Mouse (Mus musculus) frontal cortex, adult (tissue): ENCODE measurements at regions not wholly inside any gene's neighbourhood (a gene's known extent, or its start where the extent isn't known, plus 50 kb on each side); places are given as distances from the start of the nearest gene placed in this dataset.

Source experiments
- ATAC-seq: cut with Nextera tagmentation; 2 replicates; pipeline ENCODE4 v1.9.2; 2017; ENCODE audit warnings: mild to moderate bottlenecking, moderate library complexity, mixed read lengths; ENCODE audit not compliant: low TSS enrichment

DNA sequence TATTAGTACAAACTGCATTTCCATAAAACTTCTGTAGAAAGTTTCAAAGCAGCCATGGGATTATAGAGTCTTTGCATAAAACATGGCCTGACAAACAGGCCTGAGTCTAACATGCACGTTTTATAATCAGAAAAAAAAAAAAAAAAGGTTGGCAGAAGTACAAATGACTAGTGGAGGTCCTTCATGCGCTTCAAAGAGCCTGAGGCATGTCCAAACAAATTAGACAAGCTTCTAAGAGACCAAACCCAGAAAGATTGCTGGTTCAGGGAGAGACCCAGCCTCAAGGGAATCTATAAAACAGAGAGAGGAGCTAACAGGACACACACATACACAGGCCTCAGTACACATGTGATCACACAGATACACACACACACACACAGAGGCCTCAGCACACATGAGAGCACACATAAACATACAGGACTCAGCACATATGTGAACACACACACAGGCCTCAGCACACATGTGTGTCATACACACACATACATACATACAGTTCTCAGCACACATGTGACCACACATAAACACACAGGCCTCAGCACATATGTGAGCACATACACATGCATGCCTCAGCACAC, 57.0 kb upstream of the Gnaq start:
- ATAC-seq = no peak

DNA sequence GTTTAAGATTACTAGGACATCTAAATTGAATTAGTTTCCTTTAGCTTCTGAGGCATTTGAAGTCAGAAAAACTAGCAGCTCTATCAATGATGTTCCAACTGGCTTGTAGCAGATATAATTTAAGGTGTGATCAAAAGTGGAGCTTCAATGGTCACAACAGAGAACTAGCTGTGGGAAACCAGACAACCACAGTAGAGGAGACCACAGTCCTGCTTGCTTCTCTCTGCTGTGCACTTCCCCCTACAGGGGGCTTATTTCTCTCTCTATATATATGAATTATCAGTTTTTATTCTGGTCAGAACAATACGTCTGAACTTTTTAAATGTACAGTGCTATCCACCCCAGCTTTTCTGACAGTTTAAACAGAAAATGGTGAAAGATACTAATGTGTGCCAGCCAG, 57.6 kb upstream of the Gnaq start:
- no peak for ATAC-seq

DNA sequence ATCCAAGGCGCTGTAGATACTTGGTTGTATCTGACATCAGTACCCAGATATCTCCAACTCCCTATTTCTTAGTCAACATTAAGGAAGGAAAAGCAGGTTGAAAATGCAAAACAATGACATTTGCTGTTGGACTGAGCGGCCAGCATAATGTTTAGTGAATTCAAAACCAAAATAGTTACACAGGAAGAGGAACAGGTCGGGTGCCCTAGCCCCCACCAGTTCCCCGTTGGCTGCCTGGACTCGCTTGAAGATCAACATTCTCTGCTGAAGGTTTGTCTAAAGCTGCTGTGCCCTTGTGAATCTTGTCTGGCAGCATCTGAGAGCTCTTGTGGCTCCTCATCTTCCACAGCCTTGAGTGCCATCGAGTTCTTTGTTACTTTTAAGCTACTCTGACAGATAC, 65.3 kb upstream of the Gnaq start:
- ATAC-seq = no peak

DNA sequence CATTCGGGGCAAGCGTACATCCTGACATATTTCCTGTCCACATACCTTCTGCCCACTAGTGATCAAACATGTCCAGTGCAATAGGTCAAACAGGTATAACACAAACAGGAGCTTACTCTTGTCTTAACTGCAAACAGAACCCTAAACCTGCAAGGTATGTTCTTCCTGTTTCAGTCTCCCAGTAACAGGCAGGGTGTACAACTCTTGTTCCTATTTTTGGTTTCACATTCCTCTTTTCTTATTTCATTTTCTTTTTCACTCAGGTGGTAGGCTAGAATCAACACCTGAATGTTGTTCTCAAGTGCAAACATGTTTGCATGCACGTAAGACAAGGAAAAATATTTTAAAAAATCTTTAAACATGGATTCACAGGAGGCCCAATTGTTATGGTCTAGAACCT, 67.7 kb upstream of the Gnaq start:
- no peak for ATAC-seq

DNA sequence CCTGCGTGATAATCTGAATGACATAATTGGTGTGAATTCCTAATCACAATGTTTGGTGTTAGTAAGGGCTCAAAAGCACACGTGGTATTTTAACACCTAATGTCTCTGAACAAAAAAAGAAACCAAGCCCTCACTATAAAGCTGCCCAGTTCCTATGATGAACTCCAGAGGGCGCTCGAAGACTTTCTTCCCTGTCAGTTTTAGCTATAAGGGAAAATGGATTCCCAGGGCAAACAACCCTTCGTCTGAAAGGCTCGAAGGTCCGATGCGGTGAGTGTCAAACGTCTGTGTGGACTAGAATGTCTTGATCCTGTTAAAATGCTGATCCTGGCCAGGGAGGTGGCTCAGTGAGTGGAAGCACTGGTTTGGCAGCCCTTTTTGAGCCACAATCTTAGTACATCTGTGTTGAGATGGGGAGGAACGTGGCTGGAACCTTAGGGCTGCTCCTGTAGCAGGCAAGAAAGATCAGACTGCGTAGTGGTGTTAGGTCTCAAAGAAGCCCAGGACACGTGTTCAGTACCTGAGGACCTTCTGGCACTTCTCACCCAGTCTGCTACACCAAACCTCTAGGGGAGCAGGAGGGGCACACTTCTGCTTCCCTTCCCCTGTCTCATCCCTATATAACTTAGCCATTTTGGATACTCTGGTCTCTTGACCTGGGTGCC, 68.6 kb upstream of the Gnaq start:
- peak; percentile 94 for ATAC-seq

DNA sequence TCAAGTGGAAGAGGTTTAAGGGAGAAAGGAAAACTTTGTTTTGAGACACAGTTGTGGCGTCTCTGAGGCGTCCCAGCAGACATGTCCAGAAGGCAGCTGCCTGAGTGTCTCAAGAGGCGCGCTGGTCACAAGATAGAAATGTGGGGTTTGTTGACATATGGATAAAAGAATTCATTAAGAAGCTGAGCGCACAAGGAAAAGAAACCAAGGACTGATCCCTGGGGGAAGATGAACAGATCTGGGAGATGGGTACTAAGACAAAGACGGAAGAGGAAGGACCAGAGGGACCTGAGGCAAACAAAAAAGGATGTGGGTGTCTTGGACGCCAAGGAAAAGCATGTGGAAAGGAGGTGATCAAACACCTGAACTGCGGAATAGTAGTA, 69.1 kb upstream of the Gnaq start:
- peak; percentile 53 for ATAC-seq

DNA sequence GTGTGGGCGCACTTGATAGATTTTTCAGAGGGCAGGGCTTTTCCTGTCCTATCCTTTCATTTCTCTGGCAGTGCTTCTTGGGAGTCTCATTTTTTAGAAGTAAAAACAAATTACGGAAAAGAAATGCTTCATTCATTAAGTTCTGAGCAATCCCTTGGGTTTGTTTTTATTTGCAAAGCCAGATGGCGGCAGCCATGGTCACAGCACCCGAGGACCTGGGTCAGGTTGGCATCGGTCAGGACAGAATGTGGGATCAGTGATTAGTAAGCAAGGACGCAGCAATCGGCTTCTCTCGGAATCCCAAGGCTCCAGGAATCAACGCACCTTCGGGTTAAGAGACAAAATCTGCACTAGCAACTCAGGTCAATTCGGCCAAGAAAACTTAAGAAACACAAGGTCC, 70.8 kb upstream of the Gnaq start:
- no peak for ATAC-seq

DNA sequence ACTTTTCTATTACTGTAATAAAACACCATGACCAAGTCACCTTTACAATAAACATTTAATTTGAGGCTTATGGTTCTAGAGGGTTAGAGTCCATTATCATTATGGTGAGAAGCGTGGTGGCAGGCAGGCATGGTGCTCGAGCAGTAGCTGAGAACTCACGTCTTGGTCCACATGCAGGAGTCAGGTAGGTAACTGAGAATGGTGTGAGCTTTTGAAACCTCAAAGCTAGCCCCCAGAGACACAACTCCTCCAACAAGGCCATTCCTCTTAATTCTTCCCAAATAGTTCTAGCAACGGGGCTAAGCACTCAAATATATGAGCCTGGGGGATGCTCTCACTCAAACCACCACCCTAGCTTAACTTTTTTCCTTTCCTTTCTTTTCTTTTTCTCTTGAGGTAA, 73.6 kb upstream of the Gnaq start:
- no peak for ATAC-seq

DNA sequence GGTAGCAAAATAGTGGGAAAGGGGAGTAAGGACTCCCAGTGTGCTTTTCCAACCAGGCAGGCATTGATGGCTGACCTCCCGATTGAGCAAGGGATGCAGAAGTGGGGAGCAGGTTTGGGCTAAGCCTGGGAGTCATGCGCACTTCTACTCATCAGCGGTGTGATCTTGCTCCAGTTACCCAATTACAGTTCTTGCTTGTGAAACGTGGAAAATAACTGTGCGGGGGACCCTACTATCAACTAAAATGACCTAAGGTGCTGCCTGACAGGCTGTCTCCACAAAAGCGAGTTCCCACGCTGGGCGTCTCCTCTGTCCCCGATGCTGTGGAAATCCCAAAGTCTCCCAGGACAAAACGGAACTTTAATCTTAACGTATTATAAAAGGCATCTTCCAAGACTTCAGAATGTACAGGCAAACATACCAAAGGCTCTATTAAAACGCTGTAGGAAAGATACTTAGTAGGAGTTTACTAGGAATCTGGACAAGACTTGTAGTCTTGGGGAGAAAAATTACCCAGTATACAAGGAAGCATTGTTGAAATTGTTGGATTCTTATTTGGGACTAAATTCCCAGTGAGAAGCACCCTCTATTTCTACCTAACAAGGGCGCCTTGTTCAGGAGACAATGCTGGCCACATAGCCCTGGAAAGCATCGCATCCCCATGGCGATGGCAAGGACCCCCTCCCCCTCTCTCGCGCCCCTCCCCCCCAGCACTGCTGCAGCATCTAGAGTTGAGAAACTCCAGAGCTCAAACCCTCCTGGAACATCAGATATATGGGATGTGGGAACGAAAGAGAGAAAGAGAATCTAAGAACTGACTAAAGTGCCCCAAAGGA, 65.6 kb upstream of the Cep78 start:
- peak; percentile 93 for ATAC-seq

DNA sequence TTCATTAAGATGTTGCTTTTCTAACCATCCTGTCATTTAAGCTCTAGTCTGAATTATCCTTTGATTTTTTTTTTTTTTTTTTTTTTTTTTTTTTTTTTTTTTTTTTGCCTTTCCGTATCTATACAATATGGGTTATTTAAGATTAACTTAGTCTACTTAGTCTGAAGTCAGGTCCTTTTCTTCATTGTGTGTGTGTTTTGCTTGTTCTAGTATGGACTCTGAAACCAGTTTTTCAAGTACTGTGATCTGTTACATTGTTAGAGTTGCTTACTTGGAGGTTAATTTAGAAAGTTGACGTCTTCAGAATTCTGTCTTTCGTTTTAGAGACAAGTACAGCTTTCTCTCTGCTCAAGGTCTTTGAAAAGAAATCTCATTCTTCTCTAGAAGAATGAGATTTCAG, 64.9 kb upstream of the Cep78 start:
- ATAC-seq = peak; percentile 21; the same call in 1 of the 2 replicates

DNA sequence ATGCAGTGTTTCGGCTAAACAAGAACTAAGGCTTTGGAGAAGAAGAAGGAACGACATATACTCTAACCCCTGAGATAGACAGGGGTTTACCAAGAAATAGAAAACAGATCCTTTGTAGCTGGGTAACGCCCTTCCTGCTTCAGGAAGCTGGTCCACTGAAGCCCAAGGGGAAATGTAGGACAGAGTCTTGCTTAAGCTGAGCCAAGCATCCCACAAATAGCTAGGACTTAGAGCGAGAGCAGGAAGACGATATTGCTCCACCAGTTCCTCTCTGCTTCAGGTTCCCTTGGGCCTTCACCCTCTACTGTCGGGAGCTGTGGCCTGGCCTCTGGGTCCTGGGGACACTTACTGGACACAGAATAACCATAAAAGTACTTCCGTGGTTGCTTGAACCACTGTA, 62.2 kb upstream of the Cep78 start:
- no peak for ATAC-seq

DNA sequence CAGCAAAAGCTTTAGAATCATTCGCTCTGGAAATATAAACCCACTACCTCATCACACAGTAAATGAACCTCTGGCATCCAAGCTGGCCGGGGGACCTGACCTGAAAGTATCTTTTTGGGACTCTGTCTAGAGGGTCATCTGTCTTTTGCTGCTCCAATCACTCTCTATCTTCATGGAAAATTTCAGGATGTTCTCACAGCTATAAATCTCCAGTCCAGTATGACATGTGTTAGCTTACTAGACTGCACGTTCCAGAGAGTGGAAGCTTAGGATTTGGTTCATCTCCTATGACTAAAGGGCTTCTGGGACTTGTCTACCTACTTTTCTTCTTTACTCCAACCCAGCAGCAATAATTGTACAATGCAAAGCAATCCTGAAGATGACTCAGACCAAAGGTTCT, 60.5 kb upstream of the Cep78 start:
- no peak for ATAC-seq

DNA sequence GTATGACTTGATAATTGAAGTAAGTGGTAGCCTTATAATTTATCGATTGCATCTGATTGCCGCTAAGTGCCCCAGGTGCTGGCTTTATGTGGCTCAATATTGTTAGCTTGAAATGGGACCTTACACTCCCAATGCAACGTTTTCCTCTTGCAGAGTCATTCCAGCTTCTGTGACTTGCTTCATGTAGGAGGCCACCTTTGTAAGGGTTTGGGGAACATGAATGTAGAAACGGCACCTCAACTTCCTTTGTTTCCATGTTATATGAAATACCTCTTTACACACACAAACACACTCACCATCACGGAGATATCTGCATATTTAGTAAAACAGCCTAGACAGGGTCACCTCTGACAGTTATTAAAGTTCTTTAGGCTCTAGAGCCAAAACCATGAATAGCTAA, 59.4 kb upstream of the Cep78 start:
- no peak for ATAC-seq

DNA sequence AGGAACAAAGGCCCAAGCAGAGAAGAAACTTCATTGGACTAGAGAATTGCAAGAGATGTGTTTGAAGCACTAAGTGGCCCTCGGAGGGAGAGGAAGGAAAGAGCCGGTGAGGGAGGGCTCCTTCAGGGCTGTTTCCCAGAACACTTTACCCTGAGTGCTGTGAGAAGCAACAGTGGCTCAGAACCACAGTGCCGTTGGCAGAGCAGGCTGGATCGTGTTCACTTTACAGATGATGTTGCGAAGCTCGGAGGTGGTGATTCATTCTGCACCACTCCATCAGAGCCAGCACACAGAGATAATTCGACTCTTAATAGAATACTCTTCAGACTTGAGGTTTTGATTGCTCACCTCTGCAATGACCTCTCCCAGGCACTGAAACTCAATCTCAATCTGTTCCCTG, 58.2 kb upstream of the Cep78 start:
- peak; percentile 55; the same call in 1 of the 2 replicates for ATAC-seq

DNA sequence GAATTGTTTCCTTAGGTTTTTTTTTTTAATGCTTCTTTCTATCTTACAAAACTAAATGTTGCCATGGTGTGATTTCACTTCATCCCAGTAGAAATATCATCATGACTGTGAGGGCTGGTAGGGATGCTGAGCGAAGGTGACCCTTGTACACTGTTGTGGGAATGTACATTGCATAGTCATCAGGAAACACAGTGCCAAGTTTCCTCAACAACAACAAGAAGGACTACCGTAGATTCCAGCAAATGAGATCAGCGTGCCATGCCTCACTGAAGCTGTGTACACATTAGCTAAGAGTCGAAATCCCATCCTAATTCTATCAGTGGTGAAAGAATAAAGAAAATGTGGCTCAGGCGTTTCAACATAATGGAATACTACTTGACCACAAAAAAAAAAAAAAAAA, 57.1 kb upstream of the Cep78 start:
- ATAC-seq = no peak

DNA sequence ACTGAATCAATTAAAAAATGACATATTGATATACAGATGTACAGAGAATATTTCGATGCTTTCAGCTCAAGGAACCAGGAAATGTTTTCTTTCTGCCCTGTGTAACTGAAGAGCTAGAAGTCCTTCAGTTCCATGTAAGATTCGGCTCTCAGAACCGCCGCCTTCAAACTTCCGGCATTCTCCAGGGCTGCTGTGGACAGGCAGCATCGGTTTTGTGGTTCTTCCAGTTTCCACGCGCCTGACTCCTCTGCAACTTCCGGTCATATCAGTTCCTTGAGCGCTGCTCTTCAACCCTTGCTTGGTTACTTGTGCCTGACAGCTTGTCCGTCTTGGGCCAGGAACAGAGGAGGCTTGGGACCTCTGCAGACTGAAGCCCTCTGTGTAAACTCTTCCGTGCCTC, 53.0 kb upstream of the Cep78 start:
- ATAC-seq = no peak
